Mouse (Mus musculus): ENCODE data around the gene Yod1. TPM values are rescaled to one million over a fixed set of nuclear protein-coding genes. Genes with fewer than 3 reads are reported as not detected.

Yod1 gene
- polyA plus RNA-seq, 1 experiment = 1.2 TPM

- Histone ChIP-seq H3K4me3 (ENCODE audit: insufficient read depth, low read depth, low read length) (no peak overlapping the region), H3K27me3 (replicated peaks; ENCODE audit: control insufficient read depth, insufficient read depth, low read length) (no peaks in the 10 kb centered on the region), H3K36me3 (ENCODE audit: control insufficient read depth, insufficient read depth, low read length) (no peaks in the 10 kb centered on the region), H3K27ac (ENCODE audit: insufficient read depth, low read depth, low read length) (no peak overlapping the region), H3K4me1 (ENCODE audit: control insufficient read depth, insufficient read depth, low read length) (no peaks in the 10 kb centered on the region)
- WGBS = 95% methylated on average over 3 of the region's 3 CpGs
- TF ChIP-seq POLR2A (IDR thresholded peaks at IDR 0.05; ENCODE audit: low read depth, low read length) (no peak), CTCF (conservative IDR thresholded peaks at IDR 0.05; ENCODE audit: insufficient read depth, insufficient read length, low read depth, low read length) (no peak)
- DNase-seq = no peak
These were observed 28.5 kb downstream of the Yod1 start for GRCm38 (mm10) chr1:130745591-130745990.

- Histone ChIP-seq H3K27me3 (replicated peaks; ENCODE audit: control insufficient read depth, insufficient read depth, low read length) (no peaks in the 10 kb centered on the region), H3K27ac (ENCODE audit: insufficient read depth, low read depth, low read length) (no peak overlapping the region), H3K4me1 (ENCODE audit: control insufficient read depth, insufficient read depth, low read length) (no peaks in the 10 kb centered on the region), H3K36me3 (ENCODE audit: control insufficient read depth, insufficient read depth, low read length) (no peaks in the 10 kb centered on the region), H3K4me3 (ENCODE audit: insufficient read depth, low read depth, low read length) (no peak overlapping the region)
- WGBS = 87% methylated on average over 3 of the region's 3 CpGs
- no peak for DNase-seq
- no peak for TF ChIP-seq POLR2A (IDR thresholded peaks at IDR 0.05; ENCODE audit: low read depth, low read length)
- no peak for TF ChIP-seq CTCF (conservative IDR thresholded peaks at IDR 0.05; ENCODE audit: insufficient read depth, insufficient read length, low read depth, low read length)
These were observed 29.7 kb downstream of the Yod1 start for GRCm38 (mm10) chr1:130746819-130747218.

DNA sequence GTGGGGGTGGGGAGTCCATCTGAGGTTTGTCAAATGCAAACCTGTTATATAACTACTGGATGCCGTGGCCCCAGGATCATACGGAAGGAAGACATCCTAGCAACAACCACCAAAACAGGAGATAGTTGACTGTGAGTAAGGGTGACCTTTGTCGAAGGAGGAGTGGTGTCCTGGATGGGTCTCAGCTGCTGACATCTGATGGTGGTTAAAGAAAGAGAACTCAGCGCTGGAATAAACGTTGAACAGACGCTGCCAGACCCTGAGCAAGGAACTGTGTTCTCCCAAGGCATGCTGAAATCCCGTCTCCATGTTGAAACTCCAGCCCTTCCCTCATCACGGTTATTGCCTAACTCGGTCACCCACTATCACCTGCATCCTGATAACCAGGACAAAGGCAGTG, 42.6 kb downstream of the Yod1 start:
- no peak overlapping the region for H3K4me3 ChIP-seq (ENCODE audit: insufficient read depth, low read depth, low read length)
- no peak overlapping the region for H3K27ac ChIP-seq (ENCODE audit: insufficient read depth, low read depth, low read length)
- no peak for TF ChIP-seq POLR2A (IDR thresholded peaks at IDR 0.05; ENCODE audit: low read depth, low read length)
- no peak for TF ChIP-seq CTCF (conservative IDR thresholded peaks at IDR 0.05; ENCODE audit: insufficient read depth, insufficient read length, low read depth, low read length)
- no peaks in the 10 kb centered on the region for H3K4me1 ChIP-seq (ENCODE audit: control insufficient read depth, insufficient read depth, low read length)
- DNase-seq = no peak
- H3K27me3 ChIP-seq (replicated peaks; ENCODE audit: control insufficient read depth, insufficient read depth, low read length) = no peaks in the 10 kb centered on the region
- no peaks in the 10 kb centered on the region for H3K36me3 ChIP-seq (ENCODE audit: control insufficient read depth, insufficient read depth, low read length)
- 84% methylated on average over 9 of the region's 9 CpGs for WGBS

- no peak overlapping the region for H3K4me3 ChIP-seq (ENCODE audit: insufficient read depth, low read depth, low read length)
- DNase-seq = no peak
- no peak for TF ChIP-seq POLR2A (IDR thresholded peaks at IDR 0.05; ENCODE audit: low read depth, low read length)
- TF ChIP-seq CTCF (conservative IDR thresholded peaks at IDR 0.05; ENCODE audit: insufficient read depth, insufficient read length, low read depth, low read length) = no peak
- 83% methylated on average over 1 of the region's 1 CpGs for WGBS
- no peaks in the 10 kb centered on the region for H3K4me1 ChIP-seq (ENCODE audit: control insufficient read depth, insufficient read depth, low read length)
- H3K36me3 ChIP-seq (ENCODE audit: control insufficient read depth, insufficient read depth, low read length) = no peaks in the 10 kb centered on the region
- no peak overlapping the region for H3K27ac ChIP-seq (ENCODE audit: insufficient read depth, low read depth, low read length)
- H3K27me3 ChIP-seq (replicated peaks; ENCODE audit: control insufficient read depth, insufficient read depth, low read length) = no peaks in the 10 kb centered on the region
These were observed 44.5 kb downstream of the Yod1 start for GRCm38 (mm10) chr1:130761597-130761996.

- DNase-seq = no peak
- Histone ChIP-seq H3K36me3 (ENCODE audit: control insufficient read depth, insufficient read depth, low read length) (no peaks in the 10 kb centered on the region), H3K4me1 (ENCODE audit: control insufficient read depth, insufficient read depth, low read length) (no peaks in the 10 kb centered on the region), H3K27ac (ENCODE audit: insufficient read depth, low read depth, low read length) (no peak overlapping the region), H3K27me3 (replicated peaks; ENCODE audit: control insufficient read depth, insufficient read depth, low read length) (no peaks in the 10 kb centered on the region), H3K4me3 (ENCODE audit: insufficient read depth, low read depth, low read length) (no peak overlapping the region)
- TF ChIP-seq POLR2A (IDR thresholded peaks at IDR 0.05; ENCODE audit: low read depth, low read length) = no peak
- no peak for TF ChIP-seq CTCF (conservative IDR thresholded peaks at IDR 0.05; ENCODE audit: insufficient read depth, insufficient read length, low read depth, low read length)
- 80% methylated on average over 3 of the region's 3 CpGs for whole genome bisulfite sequencing
These were observed 45.1 kb downstream of the Yod1 start for GRCm38 (mm10) chr1:130762045-130762760.

GRCm38 (mm10) chr1:130764027-130764461, 46.9 kb downstream of the Yod1 start:
- no peaks in the 10 kb centered on the region for H3K4me1 ChIP-seq (ENCODE audit: control insufficient read depth, insufficient read depth, low read length)
- H3K27me3 ChIP-seq (replicated peaks; ENCODE audit: control insufficient read depth, insufficient read depth, low read length) = no peaks in the 10 kb centered on the region
- no peak overlapping the region for H3K4me3 ChIP-seq (ENCODE audit: insufficient read depth, low read depth, low read length)
- no peak for DNase-seq
- TF ChIP-seq CTCF (conservative IDR thresholded peaks at IDR 0.05; ENCODE audit: insufficient read depth, insufficient read length, low read depth, low read length) (no peak), POLR2A (IDR thresholded peaks at IDR 0.05; ENCODE audit: low read depth, low read length) (no peak)
- no peak overlapping the region for H3K27ac ChIP-seq (ENCODE audit: insufficient read depth, low read depth, low read length)
- 72% methylated on average over 12 of the region's 12 CpGs for WGBS
- no peaks in the 10 kb centered on the region for H3K36me3 ChIP-seq (ENCODE audit: control insufficient read depth, insufficient read depth, low read length)

GRCm38 (mm10) chr1:130767066-130767465, 49.9 kb downstream of the Yod1 start:
- H3K27ac ChIP-seq (ENCODE audit: insufficient read depth, low read depth, low read length) = no peak overlapping the region
- DNase-seq = peak; percentile 10
- H3K4me3 ChIP-seq (ENCODE audit: insufficient read depth, low read depth, low read length) = no peak overlapping the region
- H3K36me3 ChIP-seq (ENCODE audit: control insufficient read depth, insufficient read depth, low read length) = no peaks in the 10 kb centered on the region
- no peaks in the 10 kb centered on the region for H3K27me3 ChIP-seq (replicated peaks; ENCODE audit: control insufficient read depth, insufficient read depth, low read length)
- WGBS = 75% methylated on average over 5 of the region's 5 CpGs
- H3K4me1 ChIP-seq (ENCODE audit: control insufficient read depth, insufficient read depth, low read length) = no peaks in the 10 kb centered on the region
- no peak for TF ChIP-seq POLR2A (IDR thresholded peaks at IDR 0.05; ENCODE audit: low read depth, low read length)
- no peak for TF ChIP-seq CTCF (conservative IDR thresholded peaks at IDR 0.05; ENCODE audit: insufficient read depth, insufficient read length, low read depth, low read length)

Data from kidney, adult 2 months (tissue).